Mouse (Mus musculus) activated CD4-positive, CD25-positive, alpha-beta regulatory T cell, adult 9 weeks (primary cell): ENCODE data around the gene Nagk. TPM values are rescaled to one million over a fixed set of nuclear protein-coding genes. Genes with fewer than 3 reads are reported as not detected.

Experiments used
- polyA plus RNA-seq: library from polyadenylated mRNA; unstranded; fragments of 100-300 nt; shearing (Covaris generic); gene quantifications from one replicate; pipeline ENCODE4 v1.2.1, GENCODE M21; 2017

Nagk gene
- 28.9 TPM for polyA plus RNA-seq

GRCm38 (mm10) chr6:83794760-83795296 is at the start of gene Nagk:
Gene Nagk, plus strand, starts transcription at chr6:83794982.

GRCm38 (mm10) chr6:83762344-83762743 is 32.4 kb upstream of the Nagk start, which contains the start of gene Ankrd53:
Gene Ankrd53, plus strand, starts transcription at chr6:83762644.

GRCm38 (mm10) chr6:83775638-83776293 is 19.0 kb upstream of the Nagk start, which contains the start of gene Tex261:
Gene Tex261, minus strand, starts transcription at chr6:83775813.

GRCm38 (mm10) chr6:83831606-83832123 is 36.9 kb downstream of the Nagk start, which contains the start of gene Paip2b:
Gene Paip2b, minus strand, starts transcription at chr6:83831741.

Other genes with a start within 250 kb of the Nagk start
- 39.4 TPM for gene Stambp, start 222.3 kb upstream of the Nagk start, polyA plus RNA-seq
- not detected for gene Clec4f, start 138.8 kb upstream of the Nagk start, polyA plus RNA-seq
- not detected for gene Cd207, start 117.1 kb upstream of the Nagk start, polyA plus RNA-seq
- 0.37 TPM for gene Vax2, start 83.7 kb upstream of the Nagk start, polyA plus RNA-seq
- not detected for gene Atp6v1b1, start 52.0 kb upstream of the Nagk start, polyA plus RNA-seq
- gene Ankrd53, start 32.3 kb upstream of the Nagk start, polyA plus RNA-seq, result not detected
- 92.1 TPM for gene Tex261, start 19.2 kb upstream of the Nagk start, polyA plus RNA-seq
- 36.9 TPM for gene Paip2b, start 36.8 kb downstream of the Nagk start, polyA plus RNA-seq
- 163 TPM for gene Zfp638, start 72.1 kb downstream of the Nagk start, polyA plus RNA-seq
- 0.12 TPM for gene Dysf, start 213.6 kb downstream of the Nagk start, polyA plus RNA-seq